Mouse (Mus musculus): Measurements from ENCODE around the gene Gm49318.

DNA sequence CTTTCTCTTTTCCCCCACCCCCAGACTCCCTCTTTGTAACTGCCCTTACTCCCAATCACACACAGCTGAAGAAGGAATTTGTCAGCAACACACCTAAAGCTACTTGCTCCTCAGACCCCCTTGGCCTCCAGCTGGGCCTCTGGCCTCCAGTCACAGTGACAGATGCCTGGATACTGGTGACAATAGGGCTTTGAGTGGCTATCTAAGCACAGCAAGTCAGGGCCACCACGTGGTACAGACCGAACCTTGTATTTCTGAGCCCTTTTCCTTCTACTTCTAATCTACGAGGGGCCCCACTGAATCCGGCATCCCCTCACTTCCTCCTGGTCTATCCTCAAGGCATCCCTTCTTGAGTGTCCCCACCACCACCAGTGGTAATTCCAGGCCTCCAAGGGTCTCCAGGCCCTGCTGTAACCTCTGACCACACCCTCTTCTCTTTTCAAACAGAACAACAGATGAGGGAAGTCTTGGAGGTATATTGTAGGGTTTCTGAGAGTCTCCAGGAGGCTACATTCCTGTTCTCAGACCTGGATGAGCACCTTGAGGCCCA, 21.3 kb downstream of the Gm49318 start:
- no peak for TF ChIP-seq CTCF (IDR thresholded peaks at IDR 0.05; ENCODE audit: insufficient read depth, low read depth, low read length)
- TF ChIP-seq POLR2A (IDR thresholded peaks at IDR 0.05; ENCODE audit: insufficient read depth, low read depth, low read length): no peak

Measured in olfactory bulb, adult 2 months (tissue).